Mouse (Mus musculus) CD4-positive, CD25-positive, alpha-beta regulatory T cell, adult 2 months (primary cell): ENCODE data around the gene Cic.
"Not testable (repeated sequence)": the region's sequence is repeated elsewhere in the genome, so short reads cannot be mapped to it uniquely, and the experiment has no call there.

Source experiments
- DNase-seq: peaks from one replicate; pipeline ENCODE4 v3.0.0-alpha.2; 2012; ENCODE audit warnings: low read depth, low spot score

Gene Cic

DNA sequence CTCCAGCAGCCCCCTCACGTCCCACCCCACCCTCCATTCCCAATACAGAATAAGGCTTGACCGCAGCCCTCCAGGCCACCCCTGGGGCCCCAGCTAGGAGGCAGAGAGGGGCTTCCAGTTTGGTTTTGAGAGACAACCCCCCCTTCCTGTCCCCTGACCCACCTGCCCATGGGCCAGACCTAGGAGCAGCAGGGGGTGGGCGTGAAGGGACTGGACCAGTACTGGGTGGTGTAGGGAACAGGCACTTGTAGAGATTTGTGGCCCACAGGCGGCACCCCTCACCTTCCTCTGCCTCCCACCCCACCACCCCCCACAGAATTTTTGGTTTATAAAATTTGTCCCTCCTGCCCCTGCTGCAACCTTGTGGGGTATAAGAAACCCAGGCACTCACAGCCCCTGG, 24.1 kb upstream of the Cic start:
- no peak for DNase-seq

DNA sequence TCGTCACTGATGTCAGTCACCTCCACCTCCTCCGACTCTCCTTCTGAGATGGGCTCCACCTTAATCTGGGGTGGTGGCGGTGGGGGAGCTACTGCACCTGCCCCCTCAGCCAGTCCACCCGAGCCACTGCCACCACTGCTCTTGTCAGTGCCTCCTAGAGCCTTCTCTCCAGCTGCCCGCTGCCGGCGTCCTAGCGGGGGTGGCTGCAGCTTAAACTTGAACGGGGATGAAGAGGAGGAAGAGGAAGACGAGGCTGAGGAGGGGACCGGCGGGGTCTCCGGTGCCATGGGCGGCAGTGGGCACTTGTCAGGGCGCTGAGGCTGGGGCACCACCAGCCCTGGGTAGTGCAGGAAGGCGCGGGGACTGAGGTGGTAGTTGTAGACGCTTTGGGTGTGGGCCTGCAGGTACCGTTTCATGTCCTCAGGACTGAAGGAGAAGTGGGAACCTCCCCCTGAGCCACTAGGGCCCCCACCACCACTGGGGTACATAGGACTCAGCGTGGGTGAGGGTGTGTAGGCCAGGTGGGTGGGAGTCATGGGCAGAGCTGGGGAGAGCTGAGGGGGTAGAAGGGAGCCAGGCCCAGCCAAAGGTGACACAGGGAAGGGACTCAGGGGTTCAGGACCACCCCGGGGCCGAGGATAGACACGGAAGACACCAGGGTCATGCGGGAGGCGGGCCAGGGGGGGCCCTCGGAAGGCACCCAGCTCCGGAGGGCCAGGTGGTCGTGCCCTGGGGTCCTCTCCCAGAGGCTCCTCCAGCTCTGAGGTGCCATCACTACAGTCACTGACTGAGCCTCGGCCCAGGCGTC, 22.7 kb upstream of the Cic start:
- no peak for DNase-seq

DNA sequence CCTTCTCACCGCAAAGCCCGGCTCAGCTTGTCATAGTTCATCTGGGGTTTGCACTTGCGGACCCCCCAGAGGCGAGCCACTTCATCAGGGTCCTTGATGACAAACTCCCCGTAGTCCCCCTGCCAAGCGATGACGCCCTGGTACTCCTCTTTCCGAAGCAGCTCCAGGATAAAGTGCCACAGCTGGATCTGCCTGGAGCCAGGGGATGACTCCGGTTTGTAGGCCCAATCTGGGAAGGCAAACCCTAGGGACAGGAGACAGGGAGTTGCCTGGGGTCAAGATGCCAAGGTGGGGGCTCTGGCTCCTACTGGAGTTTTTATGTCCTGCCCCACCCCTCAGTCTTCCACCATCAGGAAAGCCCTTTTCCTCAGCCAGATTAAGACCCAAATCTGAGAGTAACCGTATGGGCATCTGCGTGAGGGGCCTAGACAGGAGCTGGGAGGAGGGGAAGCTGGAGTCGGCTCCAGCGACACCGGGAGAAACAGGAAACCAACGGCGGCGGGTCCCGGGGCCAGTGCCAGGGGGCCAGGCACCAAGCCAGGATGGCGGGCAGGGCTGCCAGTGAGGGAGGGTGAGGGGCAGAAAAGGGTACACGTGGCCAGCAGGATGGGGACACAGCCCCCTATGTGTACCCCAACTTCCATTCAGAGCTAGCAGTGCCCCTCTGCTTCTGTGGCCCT, 21.3 kb upstream of the Cic start:
- DNase-seq, result no peak

DNA sequence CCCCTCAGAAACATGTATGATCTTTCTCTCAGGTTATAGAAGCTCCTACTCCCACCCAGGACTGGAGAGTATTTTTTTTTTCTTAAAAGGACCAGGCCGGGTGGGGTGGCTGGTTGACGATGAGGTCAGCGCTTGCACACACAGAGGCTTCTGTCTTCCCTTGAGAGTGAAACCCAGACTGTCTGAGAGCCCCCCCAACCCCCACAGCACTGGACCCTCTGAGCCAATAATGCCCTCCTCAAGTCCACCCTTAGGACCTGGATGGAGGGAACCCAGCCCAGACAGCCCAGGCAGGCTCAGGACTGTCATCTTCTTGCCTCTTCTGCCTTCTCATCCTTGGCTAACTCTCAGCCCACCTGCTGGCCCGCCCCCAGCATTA, 20.8 kb upstream of the Cic start:
- DNase-seq, result no peak

DNA sequence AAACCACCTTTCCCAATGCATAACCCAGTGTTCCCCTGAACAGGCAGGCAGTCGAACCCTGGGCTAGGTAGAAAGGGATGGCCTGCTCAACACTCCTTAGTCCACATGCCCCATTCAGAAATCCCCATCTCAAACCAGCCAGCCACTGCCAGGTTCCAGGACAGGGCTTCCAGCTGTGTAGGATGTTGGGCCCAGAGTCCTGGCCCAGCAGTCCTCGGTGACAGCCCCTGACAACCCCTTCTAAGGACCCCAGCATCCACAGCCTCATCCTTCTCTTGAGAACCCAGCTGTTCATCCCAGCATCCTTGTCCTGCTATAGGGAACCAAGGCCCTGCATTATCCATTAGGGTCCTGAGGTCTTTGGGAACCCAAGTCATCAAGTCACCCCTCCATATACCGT, 20.0 kb upstream of the Cic start:
- no peak for DNase-seq

DNA sequence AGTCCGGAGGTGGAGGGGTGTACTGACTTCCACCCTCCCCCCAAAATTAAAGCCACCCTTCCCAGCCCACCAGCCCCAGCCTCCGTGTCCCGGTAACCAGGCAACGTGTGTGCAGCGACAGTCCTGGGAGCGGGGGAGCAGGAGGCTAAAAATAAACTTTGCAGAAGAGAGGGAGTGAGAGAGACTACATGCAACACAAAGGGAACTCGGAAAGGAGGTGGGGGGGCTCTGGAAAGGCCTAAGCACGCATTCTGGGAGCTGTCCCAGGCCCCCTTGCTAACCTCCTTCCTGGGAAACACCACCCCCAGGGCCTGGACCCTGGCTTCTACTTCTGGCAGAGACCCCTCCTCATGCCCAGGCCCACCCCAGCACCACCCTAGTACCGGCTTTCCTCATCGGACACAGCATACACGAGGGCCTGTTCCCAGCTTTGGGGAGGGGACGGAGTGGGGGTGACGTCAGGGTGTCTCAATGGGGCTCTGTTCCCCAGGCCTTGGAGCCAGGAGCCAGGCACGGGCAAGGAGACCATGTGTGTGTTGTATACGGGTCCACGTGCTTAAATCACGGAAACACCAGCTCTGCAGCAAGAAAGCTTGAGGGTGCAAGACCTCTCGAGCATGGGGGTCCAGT, 19.4 kb upstream of the Cic start:
- DNase-seq, result peak; percentile 35

DNA sequence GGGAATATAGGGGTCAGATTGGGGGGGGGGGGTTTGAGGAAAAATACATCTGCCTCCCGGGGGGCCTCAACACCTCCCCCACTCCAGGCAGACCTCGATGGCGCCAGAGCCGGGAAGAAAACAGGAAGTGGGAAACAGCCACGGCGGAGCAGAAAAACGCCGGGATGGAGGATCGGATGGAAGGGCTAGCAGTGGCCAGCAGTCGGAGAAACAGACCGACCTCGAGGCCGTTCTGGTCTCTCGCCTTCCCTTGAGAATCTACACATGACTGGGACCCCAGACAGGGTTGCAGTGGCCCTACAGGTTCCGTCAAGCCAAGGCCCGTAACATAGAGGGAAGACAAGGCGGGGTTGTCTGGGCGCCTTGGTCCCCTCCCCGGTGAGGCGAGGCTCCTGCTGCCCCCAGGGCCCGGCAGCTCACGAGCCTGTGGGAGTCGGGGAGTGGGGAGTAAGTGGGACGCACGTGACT, 18.6 kb upstream of the Cic start:
- no peak for DNase-seq

DNA sequence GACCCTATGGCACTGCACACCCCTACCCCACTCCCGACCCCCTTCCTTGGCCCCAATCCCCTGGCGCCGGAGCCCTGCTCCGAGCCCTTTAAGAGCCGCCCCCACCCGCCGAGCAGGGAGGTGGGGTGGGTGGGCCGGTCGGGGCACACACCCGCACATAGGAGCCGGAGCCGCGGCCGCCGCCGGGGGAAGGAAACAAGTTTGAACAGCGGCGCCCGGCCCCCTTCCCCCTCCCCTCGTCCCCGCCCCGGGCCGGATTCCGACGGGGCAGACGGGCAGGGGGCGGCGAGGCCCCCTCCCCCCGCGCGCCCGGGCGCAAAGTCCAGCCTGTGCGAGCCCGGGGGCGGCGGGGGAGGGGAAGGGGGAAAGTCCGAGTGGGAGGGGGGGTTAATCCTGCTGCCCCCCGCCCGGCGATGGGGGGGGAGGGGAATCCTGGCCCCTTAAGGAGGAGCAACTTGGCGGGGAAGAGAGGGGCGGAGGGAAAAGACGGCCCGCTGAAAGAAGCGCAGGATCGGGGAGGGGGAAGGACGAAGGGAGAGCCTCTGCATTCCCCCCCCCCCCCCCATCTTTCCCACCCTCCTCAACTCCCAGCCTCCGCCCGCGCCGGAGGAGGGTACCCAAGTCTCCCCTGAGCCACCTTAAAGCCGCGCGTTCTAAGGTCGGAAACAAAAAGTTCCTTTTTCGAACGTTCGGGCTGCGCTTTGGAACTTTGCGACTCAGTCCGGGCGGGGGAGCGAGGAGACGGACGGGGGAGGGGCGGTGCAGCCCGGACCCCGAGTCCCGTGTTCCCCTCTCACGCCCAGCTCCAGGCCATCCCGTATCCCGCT, 18.0 kb upstream of the Cic start:
- DNase-seq, result peak; percentile 84

DNA sequence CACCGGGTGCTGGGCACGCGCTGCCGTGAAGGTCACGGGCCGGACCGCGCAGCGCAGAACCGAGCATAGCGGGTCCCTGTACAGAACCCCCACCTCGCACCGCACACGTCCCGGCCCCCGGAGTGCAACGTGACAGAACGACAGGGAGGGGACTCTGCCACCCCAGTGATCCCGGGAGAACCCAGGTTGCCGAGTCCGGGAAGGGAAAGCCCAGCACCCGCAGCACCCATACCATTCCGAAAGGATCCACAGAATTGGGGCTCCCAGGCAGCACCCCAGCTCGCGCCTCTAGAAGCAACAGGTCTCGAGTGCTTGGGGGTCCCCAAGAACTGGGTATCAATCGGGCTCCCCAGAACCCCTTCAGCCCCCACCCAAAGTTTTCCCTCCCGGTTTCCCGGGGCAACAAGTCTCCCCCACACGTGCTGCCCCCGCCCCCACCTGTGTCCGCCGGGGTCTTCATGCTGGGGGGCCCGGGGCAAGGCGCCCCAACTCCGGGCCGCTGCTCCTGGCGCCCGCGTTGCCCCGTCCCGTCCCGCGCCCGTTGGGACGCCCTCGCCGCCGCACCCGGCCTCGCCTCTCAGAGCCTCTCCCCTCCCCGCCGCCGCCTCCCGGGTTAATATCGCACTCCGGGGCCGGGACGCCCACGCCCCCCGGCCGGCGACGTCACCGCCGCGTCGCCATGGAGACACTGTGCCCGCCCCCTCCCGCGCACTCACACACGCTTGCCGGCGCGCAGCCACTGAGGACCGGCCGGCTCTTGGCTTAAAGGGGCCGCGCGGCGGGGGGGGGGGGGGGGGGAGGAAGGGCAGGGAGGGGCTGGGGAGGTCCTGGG, 17.1 kb upstream of the Cic start, which contains the start of gene Erf:
Gene Erf, minus strand, starts transcription at position 621 of the 832 bp plus-strand sequence.
- DNase-seq, result peak; percentile 98

DNA sequence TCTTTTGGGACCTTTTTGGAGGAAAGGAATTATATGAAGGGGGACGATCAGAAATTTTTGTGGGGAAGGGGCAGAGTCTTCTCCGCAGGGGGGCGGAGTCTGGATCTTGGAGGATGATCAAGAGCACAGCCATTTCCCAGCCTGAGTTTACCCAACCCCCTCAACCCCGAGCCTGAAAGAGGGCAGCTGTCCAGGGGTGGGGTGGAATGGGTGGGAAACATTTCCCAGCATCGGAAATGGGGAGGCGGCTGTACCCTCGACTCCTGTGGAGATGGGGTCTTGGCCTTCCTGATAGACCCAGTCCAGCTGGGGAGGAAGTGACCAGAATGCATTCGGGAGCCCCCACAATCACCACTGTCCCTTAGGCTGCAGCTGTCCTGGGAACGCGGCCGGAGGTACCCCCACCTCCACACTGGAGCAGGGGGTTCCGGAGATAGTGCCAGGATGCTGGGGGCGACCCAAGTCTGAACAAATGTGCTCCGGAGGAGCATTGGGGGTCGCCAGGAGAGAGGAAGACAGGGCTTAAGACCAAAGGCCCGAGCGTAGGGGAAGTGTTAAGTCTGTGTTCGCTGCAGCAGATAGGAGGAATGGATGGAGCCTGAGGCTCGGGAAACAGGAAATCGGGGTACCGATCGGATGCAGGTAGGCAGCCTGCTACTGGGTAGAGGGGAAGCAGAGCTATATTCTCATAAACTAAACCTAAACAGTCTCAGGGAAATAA, 16.3 kb upstream of the Cic start:
- DNase-seq, result peak; percentile 47

DNA sequence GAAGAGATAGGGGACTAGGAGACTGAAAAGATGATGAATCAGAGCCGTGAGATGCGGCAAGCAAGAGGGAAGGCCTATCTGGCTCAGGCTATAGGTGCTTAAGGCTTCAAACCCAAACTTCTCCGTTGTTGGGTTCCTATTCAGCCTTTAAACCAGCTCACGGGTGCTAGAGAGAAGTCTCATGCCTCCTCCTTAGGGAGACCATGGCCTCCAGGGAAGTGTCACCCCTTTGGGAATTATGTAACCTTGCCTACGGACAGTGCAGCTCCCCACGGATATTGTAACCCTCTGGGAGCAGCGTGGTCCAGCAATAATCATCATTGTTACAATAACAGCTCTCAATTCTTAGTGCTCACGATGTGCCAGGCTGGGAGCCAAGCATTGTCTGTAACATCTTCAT, 15.7 kb upstream of the Cic start:
- DNase-seq, result no peak

DNA sequence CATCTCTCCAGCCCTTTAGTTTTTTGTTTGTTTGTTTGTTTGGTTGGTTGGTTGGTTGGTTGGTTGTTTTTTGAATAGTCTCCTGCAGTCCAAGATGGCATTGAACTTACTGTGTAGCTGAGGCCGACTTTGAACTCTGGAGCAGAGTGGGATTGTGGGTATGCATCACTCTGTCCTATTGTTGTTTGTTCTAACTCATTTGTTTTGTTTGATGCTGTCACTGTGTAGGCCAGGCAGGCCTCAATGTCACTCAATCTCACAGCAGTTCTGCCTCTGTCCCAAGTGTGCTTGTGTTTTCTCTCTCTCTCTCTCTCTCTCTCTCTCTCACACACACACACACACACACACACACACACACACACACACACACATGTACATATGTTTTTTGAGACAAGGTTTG, 5.6 kb upstream of the Cic start:
- DNase-seq, result no peak

DNA sequence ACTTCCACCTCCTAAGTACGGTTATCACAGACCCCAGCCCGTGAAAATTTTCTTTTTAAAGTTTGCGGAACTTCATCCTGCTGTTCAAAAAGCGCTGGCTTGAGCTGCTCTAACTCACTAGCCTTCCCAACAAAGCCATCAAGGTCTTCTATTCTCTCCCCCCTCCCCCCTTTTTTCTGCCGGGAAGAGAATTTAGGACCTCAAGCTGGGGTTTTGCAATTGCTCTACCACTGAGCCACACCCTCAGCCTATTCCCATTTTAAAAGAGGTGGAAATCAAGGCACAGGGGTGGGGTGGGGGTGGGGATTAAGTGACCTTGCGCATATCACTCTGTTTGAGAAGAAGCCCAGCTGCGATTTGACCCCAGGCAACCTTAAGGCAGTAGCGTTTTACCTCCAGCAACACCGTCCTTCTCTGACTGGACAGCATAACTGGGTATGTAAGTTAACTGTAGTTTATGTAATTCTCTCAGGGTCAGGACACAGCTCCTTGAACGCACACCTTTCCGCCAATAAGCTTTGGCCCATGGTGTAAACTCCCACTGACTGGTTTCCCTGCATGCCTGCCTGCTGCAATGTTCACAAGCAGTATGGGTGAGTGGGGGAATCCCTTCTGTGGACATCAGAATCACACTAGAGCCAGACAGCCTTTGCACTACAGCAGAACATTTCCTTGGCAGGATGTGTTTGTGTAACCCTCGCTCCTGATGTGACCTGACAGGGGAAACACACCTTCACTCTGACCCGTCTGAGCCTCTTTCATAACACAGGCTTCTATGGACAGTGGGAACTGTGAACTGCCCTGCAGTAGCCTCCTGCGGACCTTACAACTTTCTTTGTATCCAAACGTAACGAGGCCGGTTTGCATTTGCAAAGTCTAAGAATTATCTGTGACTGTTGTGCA, 3.3 kb upstream of the Cic start:
- no peak for DNase-seq

DNA sequence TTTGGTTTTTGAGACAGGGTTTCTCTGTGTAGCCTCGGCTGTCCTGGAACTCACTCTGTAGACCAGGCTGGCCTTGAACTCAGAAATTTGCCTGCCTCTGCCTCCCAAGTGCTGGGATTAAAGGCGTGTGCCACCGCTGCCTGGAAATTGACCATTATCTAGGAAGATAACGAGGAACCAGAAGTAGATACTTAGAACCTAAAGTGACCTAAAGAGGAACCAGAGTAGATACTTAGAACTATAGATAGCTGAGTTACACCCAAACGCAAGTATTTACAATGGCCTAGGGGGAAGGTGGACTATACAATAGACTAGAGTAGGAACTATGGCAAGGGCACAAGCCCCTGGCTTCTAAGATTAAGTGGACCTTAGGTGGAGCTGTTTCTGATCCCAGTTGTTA, 1.8 kb upstream of the Cic start:
- not testable (repeated sequence) for DNase-seq

DNA sequence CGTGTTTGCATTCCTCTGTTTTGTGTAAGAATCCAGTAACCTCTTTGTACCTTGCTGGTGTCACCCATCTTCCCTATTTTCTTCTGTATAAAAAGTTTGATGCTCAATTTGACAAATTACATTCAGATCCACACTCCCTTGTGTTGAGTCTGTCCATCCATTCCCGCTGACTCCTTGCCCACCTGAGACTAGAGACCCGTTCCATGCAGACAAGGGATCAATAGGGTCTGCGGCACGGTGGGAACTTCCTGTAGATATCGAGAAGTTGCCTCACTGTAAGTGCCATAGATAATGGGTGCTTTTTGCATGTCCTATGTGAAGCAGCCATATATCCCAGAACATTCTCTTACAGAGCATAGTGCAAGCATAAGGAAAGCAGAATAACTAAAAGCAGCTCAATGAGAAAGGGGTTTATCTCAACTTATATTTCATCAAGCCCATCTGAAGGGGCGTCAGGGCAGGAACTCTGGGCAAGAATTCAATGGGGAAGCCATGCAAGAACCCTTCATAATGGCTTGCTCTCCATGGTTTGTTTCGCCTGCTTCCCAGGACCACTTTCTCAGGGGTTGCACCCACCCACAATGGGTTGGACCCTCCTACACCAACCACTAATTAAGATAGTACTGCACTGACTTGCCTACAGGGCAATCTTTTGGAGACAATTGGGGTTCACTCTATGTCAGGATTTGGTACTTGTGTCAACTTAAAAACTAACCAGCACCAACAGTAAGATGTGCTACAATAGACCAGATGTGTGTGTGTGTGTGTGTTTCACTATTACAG, 1.1 kb upstream of the Cic start:
- DNase-seq, result no peak

DNA sequence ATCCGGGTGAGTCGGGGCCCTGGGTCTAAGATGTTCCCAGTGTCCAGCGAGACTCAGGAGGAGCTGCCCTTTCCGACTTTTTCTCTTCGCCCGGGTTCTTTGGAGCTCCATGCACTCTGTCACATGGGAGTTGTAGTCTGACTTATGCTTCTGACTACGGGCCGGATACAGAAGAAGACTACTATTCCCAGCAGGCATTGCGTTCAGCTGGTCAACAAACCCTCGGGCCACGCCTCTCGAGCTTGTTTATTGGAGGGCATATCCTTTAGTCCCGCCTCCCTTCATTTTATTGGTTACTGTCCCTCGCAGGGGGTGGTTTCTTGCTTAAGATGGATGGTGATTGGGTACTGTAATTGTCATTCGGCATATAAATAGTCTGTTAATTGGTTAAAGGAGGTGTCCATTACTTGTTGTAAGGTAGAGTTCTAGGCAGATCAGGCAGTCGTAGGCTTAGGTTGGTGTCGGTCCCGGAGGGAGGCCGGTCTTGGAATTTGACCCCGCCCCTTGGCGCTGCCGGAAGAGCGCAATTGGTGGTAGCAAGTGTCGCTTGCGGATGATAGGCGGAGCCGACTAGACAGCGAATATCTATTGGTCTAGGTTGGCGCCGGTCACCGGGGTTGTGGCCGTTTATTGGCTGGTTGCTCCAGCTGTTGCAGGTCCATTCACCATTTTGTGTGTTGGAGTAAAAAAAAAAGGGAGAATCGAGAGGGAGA, 403 bp downstream of the Cic start:
- DNase-seq, result peak; percentile 99

DNA sequence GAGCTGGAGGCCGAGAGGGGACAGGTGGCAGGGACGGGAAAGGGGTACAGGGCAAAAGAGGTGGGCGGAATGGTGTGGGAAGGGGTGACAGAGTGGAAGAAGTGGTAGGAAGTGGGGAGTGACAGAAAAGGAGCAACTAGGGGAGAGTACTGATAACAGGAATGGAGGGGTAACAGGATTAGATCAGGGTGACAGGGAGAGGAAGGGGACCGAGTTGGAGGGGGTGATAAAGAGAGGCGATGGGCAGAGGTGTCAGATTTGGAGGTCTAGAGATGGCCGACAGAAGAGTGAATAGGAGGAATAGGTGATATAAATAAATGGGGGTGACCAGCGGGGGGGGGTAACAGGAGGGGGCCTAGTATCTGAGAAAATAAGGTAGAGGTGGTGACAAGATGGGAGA, 1.1 kb downstream of the Cic start:
- no peak for DNase-seq

DNA sequence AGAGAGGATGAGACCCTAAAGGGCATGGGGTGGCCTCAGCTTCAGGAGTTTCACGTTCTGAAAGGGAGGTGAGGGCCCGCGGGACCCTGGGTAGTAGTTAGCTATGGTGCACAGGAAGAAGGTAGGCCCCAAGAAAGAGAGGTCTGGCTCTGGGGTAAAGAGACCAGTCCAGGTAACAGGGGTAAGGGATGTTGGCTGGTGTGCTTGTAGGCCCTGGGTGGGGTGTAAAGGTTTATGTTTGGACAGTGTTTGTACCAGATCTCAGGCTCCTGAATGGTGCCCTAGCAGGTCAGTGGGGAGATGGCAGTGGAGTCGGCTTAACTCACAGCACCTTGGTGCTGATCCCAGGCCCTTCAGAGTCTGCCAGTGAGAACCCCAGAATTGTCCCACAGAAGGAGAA, 1.5 kb downstream of the Cic start:
- DNase-seq, result peak; percentile 50
